Mouse (Mus musculus) heart, postnatal 0 days (tissue): Measurements from ENCODE around the gene Scube2.

Experiments
- CTCF ChIP-seq: IDR thresholded peaks from 2 replicates; pipeline ENCODE4 v1.5.1; 2016; ENCODE audit warnings: antibody characterized with exemption, control low read depth, low read depth
- EP300 ChIP-seq: IDR thresholded peaks from 2 replicates; pipeline ENCODE4 v1.6.1; 2016; ENCODE audit warnings: antibody characterized with exemption, low read depth

- no peak for TF ChIP-seq CTCF
- no peak for TF ChIP-seq EP300
Measured at GRCm38 (mm10) chr7:109866643-109867042, 1.2 kb upstream of the Scube2 start.
